Mouse (Mus musculus) colon, adult 2 months (tissue): ENCODE results near the gene A430033K04Rik. TPM values are rescaled to one million over a fixed set of nuclear protein-coding genes. Genes with fewer than 3 reads are reported as not detected.

Experiments used
- polyA plus RNA-seq: library from polyadenylated mRNA; depleted of rRNA; stranded (reverse); fragments of >200 nt; gene quantifications from 2 replicates; pipeline ENCODE4 v1.2.3, GENCODE M21; 2012; rRNA removed

A430033K04Rik gene
- polyA plus RNA-seq: 1.2 and 1.5 TPM in 2 replicates

DNA sequence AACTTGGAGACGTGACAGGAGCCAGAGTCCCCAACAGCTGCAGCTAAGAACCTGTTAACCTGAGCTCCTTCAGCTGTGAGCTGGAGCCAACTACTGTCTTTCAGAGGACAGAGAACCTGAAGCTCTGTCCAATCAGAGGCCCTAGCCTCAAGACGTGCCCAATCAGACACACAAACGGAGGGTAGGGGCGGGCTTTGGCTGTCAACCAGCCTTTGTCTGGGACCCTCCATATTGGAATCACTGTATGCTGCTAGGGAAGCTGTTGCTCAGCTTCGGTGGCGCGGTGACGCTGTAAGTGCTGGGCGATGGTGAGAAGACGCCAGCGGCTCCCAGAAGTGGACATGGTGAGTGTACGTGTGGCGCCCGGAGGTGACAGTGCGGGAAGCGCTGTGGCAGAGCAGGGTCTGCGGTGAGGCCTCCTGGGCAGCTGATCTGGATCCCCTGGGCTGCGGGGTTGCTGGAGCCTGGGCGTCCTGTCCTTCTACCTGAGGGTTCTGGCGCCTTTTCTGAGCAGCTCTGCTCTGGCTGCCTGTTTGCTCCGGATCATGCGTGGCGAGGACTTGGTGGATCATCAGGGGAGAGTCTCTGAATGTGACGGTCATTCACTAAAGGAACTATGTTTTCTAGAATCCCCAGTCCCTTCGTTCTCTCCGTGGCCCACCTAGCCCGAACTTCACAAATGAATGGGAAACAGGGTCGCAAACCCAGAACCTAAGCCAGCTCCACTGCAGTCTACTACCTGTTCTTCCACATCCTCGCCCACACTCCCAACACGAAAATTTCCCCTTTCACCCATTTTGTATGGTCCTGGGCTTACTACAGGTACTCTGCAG, at the start of gene A430033K04Rik:
A430033K04Rik (plus strand) TSS at position 215 of the 833 bp plus-strand sequence.

DNA sequence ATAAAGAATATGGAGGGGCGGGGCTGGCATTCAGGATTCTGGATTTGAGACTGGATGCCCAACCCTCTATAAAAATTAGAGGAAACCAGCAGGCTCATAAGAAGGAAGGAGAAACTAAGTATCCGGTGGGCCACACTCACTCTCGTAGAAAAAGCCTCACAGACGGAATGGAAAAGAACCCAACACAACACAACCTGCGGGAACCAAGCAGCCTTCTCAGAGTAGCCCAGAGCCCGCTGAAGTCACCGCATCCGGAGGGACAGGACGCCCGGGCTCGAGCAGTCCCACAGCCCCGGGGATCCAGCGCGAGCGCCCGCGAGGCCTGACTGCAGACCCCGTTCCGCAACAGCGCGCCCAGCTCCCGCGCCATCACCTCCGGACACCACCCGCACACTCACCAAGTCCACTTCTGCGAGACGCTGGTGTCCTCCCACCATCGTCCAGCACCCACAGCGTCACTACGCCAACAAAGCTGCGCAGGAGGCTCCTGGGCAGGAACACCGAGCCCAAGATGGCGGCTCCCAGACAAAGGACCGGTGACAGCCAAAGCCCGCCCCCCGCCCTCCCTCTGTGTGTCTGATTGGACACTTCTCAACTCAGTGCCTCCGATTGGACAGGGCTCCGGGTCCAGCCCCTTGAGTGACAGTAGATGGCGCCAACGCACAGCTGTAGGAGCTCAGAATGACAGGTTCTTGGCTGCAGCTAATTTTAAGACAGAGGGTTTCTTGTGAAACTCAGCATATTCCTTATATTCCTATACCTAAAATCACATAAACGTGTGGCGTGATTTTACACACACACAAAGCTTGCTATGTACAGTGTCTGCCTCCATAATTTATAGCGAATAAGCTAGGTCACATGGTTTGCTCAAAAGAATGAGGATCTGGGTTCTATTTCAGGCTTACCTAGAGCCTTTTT, 3.2 kb upstream of the A430033K04Rik start, which contains the start of gene Zfp68:
Zfp68 (minus strand) TSS at position 551 of the 918 bp plus-strand sequence.

Other genes starting within 250 kb of the A430033K04Rik start
- 1.6 TPM in 2 replicates for gene Zfp157, start 181.4 kb upstream of the A430033K04Rik start, polyA plus RNA-seq
- not detected in 2 replicates for gene 1700123K08Rik, start 58.1 kb upstream of the A430033K04Rik start, polyA plus RNA-seq
- 3.1 and 4.0 TPM in 2 replicates for gene Zfp68, start 3.1 kb upstream of the A430033K04Rik start, polyA plus RNA-seq
- 7.2 and 7.4 TPM in 2 replicates for gene Fam20c, start 131.7 kb downstream of the A430033K04Rik start, polyA plus RNA-seq
- not detected in 2 replicates for gene Gm5294, start 197.2 kb downstream of the A430033K04Rik start, polyA plus RNA-seq